Mouse (Mus musculus) CH12.LX (cell line): ENCODE results near the gene Phf7.

Source experiments
- CTCF ChIP-seq, 2 experiments: IDR thresholded peaks in 1 of 2; conservative IDR thresholded peaks in 1 of 2; 2 replicates each; pipeline ENCODE4 v1.5.1; 2011 to 2012; ENCODE audit warnings: low read depth in 2 of 2, low read length in 2 of 2, improper control_type of control experiment in 1 of 2, inconsistent platforms in 1 of 2, mild to moderate bottlenecking in 1 of 2, moderate library complexity in 1 of 2
- ELF1 ChIP-seq: IDR thresholded peaks from 2 replicates; pipeline ENCODE4 v1.6.1; 2014; ENCODE audit warnings: low read depth, mild to moderate bottlenecking, inconsistent platforms, low read length, improper control_type of control experiment
- EP300 ChIP-seq: IDR thresholded peaks from 2 replicates; pipeline ENCODE4 v1.6.1; 2011; ENCODE audit warnings: low read length, improper control_type of control experiment
- TCF12 ChIP-seq: IDR thresholded peaks from 2 replicates; pipeline ENCODE4 v1.6.1; 2014; ENCODE audit warnings: low read depth, mild to moderate bottlenecking, inconsistent platforms, low read length, improper control_type of control experiment

- TF ChIP-seq CTCF (conservative IDR thresholded peaks at IDR 0.05 in 1 of 2, IDR thresholded peaks at IDR 0.05 in 1 of 2; ENCODE audit: low read depth in 2 of 2, low read length in 2 of 2) (no peak), EP300 (no peak), TCF12 (no peak), ELF1 (no peak)
Observed at GRCm38 (mm10) chr14:31188771-31189181, 62.3 kb downstream of the Phf7 start.
